Mouse (Mus musculus): ENCODE results near the gene Ppfibp1. TPM values are rescaled to one million over a fixed set of nuclear protein-coding genes. Genes with fewer than 3 reads are reported as not detected.

Ppfibp1 gene
- total RNA-seq, 2 experiments from 2014 or later: 43.5 to 49.8 TPM

DNA sequence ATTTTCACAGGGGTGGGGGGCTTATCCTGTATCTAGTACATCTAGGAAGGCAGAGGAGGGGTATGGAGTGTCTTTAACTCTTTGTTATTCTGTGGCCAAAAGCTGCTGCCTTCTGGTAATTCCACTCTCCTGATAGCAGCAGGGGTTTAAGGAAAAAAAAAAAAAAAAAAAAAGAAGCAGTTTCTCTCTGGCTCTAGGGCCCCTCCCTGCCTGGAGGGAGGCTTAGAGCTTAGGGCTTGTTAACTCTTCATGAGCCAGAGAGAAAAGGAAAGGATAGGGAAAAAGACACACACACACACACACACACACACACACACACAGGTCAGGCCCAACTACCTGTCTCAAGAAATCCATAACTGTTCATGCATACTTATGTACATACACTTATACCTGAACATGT is 85.5 kb downstream of the Ppfibp1 start:
- intact Hi-C loops (cut with DNase I; ENCODE audit: low total_unique reads): no loop called here
- no peak for DNase-seq

DNA sequence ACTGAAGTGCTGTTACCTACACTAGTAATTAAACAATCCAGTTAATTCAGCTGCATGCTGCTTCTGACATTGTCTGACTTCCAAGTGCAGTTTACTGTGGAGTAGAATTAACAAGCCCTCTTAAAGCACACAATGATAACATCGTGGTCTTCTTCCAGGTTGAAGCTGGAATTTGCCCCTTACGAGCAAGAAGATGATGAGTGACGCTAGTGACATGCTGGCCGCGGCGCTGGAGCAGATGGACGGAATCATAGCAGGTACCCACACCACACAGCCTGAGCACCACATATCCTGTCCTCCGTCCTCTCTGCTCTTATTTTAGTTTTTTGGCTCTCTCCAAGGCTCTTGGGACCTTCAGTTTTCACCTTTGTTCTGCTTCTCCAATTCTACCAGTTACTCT is 88.2 kb downstream of the Ppfibp1 start:
- intact Hi-C loops (cut with DNase I; ENCODE audit: low total_unique reads): loop anchor here (5.0 kb wide), 1 partner anchor 144 kb away; no protein-coding TSS in a partner anchor
- no peak for DNase-seq

DNA sequence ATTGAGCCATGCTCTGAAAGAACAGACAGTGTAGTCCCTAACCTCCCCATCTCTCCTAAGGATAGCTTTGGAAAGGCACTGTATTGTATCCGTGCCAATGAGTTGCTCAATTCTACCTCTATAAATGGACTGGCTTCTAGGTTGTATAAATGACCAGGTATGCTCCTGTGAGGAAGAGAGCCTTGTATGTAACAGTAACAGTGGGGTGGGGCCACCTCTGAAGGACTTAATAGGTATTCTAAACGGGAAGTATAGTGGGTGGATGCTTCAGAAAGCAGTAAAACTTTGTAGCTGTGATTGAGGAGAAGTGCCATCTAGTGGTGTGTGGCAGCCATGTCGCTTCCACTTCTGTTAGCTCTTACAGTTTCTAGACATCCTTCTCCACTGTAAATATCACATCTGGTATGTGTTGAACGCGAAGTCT is 90.4 kb downstream of the Ppfibp1 start:
- no peak for DNase-seq
- intact Hi-C loops (cut with DNase I; ENCODE audit: low total_unique reads): loop anchor here (5.0 kb wide), 1 partner anchor 146 kb away; no protein-coding TSS in a partner anchor

DNA sequence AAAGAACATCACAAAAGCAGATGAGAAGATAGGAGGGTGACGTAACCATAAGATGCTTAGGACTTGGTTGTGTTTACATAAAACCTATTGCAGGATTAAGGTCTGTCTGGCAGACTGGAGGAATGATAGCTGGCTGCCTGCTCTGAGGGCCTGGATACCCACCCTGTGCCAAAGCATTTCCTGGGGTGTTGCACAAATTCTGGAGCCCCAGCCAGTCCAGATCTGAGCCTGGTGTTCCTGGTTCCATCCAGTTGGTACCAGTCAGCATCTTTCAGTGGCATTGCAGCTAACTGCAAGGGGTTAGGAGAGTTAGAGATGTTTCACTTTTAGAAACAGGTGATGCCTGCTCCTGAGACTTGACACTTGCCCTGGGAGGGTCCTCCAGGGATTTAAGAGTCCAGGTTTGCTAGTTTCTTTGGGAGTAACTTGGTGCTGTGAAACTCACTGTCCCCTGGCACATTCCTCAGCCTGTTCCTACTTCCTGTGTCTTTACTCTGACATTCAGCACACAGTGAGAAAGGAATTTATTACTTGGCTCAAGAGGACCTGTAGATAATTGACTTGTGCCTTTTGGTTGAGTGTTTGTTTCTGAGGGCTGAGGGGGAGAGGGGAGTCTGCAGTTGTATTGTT is 90.9 kb downstream of the Ppfibp1 start:
- no peak for DNase-seq
- intact Hi-C loops (cut with DNase I; ENCODE audit: low total_unique reads): loop anchor here (5.0 kb wide), 1 partner anchor 147 kb away; no protein-coding TSS in a partner anchor

DNA sequence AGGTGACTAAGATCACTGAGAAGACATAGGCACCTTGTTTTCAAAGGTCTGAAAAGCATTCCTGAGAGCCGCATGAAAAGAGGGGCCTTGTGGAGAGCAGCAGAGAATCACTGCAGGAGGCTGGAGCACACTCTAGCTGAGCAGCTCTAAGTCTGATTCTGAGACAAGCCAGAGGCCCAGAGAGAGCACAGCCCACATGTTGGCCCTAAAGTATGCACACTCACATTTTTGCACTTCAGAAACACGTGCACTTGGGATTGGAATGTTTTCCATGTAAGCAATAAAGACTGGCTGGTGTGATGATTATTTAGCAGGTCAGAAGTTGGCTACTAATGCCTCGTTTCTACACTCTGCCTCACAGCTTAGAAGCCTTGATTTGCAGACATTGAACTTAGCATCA is 91.7 kb downstream of the Ppfibp1 start:
- intact Hi-C loops (cut with DNase I; ENCODE audit: low total_unique reads): loop anchor here (5.0 kb wide), 1 partner anchor 148 kb away; no protein-coding TSS in a partner anchor
- no peak for DNase-seq

DNA sequence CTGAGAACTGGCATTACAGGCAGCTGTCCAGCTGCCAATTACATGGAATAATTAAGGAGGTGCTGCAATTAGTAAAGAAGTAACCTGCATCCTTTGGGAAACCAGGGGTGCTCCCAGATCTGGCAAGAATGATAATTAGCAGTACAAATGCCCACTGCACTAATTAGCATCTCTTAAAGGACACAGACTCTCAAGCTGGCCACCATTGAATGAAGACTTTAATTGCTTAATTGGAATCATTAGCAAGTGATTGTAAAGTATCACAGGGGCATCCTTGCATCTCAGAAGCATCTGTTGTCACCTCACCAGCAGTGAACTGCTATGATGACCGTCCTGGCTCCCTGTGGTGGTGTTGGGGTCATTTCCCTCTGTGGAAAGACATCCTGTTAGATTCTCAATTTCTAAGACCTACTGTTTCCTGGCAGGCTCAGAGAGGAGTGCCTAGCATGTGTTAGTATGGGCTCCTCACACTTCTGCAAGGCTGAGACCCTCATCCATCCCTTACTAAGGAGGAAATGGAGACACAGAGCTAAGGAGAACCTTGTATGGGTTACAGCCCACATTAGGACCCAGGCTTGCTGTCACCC is 93.1 kb downstream of the Ppfibp1 start:
- intact Hi-C loops (cut with DNase I; ENCODE audit: low total_unique reads): no loop called here
- no peak for DNase-seq

DNA sequence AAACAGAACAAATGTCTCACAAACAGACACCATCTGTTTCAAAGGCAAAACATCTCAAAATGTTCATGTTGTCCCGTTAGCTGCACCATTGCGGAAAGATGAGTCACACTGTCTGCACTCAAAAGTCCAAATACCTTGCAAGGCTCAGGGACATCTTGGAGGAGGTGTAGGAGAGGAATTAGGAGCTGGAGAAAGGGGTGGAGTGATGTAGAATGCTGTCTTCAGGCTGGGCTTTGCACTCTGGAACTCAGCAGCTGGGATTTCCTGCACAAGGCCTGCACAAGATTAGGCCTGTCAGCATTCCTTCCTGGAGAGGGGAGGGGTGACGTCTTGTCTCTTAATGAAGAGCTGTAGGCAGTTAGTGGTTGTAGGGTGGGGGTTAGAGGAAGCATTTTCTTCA is 96.3 kb downstream of the Ppfibp1 start:
- intact Hi-C loops (cut with DNase I; ENCODE audit: low total_unique reads): no loop called here

DNA sequence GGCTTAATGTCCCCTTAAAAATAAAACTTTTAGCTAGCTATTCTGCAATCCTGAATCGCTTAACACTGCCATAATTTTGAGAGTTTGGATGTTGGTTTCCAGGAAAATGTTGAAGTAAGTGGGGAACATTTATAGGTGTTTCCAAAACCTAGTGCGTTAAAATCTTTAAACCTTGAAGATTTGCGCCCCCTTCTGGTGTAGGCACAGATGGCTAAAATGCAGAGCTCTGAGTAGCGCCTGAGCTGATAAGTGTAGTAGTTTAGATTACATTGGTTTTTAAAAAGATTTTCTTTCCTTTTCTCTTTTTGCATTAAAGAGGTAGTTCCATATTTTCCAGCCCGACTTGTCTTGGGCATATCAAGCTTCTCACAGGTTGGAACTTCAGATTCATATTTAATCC is 105.9 kb downstream of the Ppfibp1 start:
- intact Hi-C loops (cut with DNase I; ENCODE audit: low total_unique reads): loop anchor here (5.0 kb wide), 1 partner anchor 162 kb away; no protein-coding TSS in a partner anchor
- DNase-seq: peak; percentile 37

More for the DNA sequence above, 96.3 kb downstream of the Ppfibp1 start:
- no peak for DNase-seq

DNA sequence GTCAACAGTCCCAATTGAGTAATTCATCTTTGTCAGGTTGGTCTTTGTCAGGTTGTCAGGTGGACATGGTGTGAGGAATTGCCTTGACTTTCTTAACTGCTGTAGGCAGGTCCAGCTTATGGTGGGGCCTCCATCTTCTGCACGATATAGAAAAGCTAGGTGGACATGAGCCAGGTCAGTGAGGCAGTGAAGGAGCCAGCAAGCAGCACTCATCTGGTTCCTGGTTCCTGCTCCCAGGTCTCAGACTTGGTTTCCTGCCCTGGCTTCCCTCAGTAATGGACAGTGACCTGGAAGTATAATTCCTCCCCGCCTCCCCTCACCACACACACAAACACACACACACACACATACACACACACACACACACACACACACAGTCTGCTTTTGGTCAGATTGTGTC is 107.1 kb downstream of the Ppfibp1 start:
- intact Hi-C loops (cut with DNase I; ENCODE audit: low total_unique reads): no loop called here
- no peak for DNase-seq

DNA sequence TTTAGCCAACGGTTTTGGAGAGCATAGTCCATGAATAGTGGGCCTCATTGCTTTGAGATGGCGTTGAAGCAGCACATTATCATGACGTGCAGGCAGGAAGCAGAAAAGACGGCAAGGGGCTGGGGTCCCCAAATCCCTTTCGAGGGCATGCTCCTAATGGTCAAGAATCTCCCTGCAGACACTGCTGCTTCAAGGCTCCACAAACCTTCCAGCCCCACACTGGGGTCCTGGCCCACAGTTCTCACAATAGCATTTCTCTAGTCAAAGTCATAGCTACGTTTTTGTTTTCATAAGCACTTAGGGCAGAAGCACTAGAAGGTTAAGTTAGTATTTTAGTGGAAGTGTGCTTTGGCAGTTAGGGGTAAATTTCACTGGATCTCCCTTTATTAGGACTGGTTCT is 107.6 kb downstream of the Ppfibp1 start:
- no peak for DNase-seq
- intact Hi-C loops (cut with DNase I; ENCODE audit: low total_unique reads): no loop called here

DNA sequence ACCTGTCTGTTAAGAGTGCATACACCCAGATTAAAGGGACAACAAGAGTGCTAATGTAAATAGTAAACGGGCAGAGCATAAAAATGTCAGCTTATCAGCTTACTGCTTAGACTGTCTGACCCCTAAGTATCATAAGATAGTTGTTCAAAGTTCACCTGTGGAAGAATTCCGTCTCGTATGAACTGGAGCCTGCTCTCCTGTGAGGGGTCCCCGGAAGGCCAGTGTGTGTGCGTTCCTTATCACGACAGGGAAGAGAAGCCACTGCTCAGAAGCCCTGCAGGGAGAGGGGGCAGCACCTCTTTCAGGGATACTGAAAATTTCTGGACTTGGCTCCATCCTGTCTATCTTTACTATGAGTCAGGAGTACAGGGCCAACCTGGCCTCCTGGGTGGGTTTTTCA is 108.7 kb downstream of the Ppfibp1 start:
- intact Hi-C loops (cut with DNase I; ENCODE audit: low total_unique reads): no loop called here
- no peak for DNase-seq

DNA sequence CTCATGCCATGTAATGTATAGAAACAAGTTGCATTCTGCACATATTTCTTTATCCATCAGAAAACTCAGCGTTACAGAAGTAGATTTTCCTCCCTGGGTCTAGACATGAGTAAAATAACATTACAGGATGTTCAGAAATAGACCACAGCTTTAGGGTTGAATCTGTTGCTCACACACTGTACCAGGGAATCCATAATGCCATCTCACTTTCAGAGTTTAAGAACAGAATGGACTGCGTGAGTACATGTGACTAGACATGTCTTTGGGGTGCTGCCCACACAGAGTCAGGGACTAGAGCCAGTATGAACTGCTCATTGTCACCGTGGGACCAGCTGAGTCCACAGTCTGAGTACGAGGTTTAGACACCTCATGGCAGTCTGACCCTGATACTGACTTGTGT is 110.4 kb downstream of the Ppfibp1 start:
- no peak for DNase-seq
- intact Hi-C loops (cut with DNase I; ENCODE audit: low total_unique reads): no loop called here

DNA sequence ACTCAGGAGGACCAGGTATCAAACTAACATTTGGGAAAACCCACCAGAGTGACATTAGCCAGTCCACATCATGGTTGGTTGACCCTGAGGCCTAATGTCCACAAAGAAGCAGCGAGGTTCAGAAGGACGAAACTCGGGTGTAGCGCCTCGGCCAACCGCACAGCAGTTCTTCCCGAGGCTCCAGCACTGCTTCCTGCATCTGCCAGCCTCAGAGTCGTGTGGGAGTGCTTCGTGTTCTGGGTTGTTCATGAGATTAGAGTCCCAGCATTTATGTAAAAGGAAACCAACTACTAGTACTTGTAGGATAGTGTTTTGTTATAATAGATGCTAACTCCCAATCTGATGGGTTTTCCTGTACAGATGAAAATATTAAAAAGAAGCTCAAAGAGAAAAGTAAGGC is 111.0 kb downstream of the Ppfibp1 start:
- intact Hi-C loops (cut with DNase I; ENCODE audit: low total_unique reads): no loop called here
- DNase-seq: no peak

DNA sequence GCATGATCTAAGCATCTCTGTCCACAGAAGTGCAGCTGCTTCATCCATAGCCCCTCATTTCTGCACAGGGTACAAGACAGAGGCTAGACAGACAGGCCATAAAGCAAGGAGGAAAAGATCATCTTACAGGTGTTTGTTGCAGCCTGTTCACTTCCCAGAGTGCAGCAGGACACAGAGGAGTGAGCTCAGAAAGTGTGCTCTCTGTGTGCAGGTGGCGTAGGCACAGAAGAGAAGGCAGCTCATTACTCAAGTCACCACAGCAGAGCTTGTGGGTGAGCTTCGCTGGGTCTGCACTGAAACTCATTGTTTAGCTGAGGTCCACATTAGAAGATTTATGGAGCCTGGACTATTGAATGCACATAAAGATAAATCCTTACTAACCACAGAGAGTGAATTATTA is 111.5 kb downstream of the Ppfibp1 start:
- intact Hi-C loops (cut with DNase I; ENCODE audit: low total_unique reads): no loop called here
- DNase-seq: no peak

DNA sequence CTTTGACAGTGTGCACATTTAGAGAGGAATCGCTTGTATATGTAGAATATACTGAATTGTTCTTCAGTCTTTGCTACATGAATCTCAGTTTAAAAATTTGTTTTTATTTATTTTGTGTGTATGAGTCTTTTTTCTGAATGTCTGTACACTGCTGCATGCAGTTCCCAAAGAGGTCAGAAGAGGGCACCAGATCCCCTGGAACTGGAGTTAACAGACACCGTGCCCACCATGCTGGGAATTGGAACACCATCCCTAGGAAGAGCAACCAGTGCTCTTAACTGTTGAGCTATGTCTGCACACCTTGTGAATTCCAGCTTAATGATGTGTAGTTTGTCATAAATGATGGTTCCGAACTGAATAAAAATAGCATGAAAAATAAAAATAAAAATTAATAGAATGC is 119.9 kb downstream of the Ppfibp1 start:
- intact Hi-C loops (cut with DNase I; ENCODE audit: low total_unique reads): no loop called here
- DNase-seq: peak; percentile 28

DNA sequence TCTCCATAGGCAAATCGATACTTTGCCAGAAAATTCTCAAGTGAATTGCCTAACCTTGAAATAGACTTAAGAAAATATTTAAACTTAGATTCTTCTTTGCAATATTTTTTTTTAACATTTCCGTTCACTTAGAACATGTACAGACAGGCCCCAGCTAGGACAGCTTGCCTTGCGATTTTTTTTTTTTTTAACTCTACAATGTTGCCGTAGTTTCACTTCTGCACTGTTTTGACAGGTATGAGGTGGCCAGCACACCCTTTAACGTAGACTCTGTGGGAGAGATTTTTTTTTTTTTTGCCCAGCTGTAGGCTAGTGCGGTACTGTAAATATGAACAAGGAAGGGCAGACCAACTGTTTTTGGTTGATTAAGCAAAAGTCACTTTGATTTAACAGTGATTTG is 122.1 kb downstream of the Ppfibp1 start:
- intact Hi-C loops (cut with DNase I; ENCODE audit: low total_unique reads): loop anchor here (10.0 kb wide), 2 partner anchors 94 to 234 kb away; no protein-coding TSS in a partner anchor
- DNase-seq: no peak

DNA sequence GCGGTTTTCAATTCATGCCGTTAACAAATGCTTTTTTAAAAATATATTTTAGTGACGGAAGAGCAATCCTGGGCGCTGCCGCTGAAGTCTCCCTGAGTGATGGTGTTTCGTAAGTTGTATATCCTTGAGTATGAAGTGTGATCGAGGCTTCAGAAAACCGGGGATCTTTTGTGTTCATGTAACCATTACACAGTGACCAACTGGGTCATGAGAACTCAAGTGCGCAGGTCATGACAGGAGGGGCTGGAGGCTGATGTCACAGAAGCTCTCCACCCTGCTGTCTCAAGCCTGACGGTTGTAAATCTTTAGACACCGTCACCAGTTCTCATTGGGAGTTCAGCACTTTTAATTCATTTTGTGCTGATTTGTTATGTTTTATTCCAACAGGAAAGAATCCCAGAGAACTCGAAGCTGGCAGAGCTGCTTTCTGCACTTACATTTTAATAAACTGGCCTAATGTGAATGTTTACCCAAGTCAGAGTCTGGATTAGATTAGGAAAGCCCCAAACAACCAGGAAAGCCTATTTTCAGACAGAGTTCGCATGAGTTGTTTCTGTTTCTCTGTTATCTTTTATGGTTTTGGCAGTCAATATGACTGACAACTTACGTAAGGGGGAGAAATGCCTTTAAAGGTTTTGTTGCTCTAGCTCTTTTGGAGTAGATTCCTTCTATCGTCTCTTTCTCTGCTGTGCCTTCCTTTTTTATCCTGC is 122.7 kb downstream of the Ppfibp1 start:
- intact Hi-C loops (cut with DNase I; ENCODE audit: low total_unique reads): loop anchor here (10.0 kb wide), 2 partner anchors 94 to 234 kb away; no protein-coding TSS in a partner anchor
- DNase-seq: no peak

DNA sequence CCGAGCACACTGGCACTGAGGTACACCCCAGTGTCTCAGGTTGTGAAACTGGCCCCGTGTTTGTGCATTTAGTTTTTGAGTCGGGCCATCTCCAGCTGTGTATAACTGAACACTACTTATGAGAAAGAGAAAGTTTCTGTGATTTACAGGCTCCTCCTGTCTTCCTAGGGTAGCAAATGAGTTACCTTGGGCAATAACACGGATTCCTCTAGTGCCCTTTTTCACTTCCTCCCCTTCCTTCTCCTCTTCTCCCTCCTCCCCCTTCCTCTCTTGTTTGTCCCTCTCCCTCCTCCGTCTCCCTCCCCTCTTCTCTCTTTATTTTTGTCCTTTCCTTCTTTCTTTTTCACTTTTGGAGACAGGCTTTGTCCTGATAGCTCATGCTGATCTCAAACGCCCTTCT is 123.3 kb downstream of the Ppfibp1 start:
- DNase-seq: no peak
- intact Hi-C loops (cut with DNase I; ENCODE audit: low total_unique reads): loop anchor here (10.0 kb wide), 2 partner anchors 93 to 233 kb away; no protein-coding TSS in a partner anchor

DNA sequence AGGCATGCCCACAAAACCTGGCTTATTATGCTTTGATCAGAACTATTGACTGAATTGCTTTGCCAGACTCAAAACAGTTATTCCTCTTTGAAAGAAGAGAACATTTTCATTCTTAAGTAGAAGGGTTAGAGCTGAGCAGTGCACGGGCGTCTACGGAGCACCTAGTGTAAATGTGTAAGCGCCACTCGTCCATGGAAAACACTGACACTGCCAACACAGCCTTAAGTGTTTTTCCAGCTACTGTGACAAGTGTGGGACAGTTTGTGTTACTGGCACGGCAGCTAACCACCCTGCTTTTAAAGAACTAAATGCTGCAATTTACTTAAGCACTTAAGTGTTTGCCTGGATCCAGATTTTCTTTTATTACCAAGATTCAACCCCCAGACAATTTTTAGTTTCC is 123.7 kb downstream of the Ppfibp1 start:
- intact Hi-C loops (cut with DNase I; ENCODE audit: low total_unique reads): loop anchor here (10.0 kb wide), 2 partner anchors 93 to 233 kb away; no protein-coding TSS in a partner anchor
- no peak for DNase-seq

DNA sequence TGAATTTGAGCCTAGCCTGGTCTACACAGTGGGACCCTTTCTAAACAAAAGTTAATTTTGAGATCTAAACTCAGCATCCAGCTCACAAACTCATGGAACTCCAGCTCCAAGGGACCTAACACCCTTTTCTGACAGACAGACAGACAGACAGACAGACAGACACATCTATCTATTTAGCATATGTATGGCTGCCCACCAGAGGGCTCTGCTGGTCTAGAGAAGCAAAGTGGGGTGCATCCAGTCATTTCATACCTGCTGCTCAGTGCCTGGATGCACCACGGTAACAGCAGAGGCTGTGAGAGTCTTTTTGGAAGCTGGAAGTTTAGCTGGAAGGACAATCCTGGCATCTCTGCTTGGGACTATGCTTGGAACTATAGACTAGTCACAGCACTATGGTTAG is 125.3 kb downstream of the Ppfibp1 start:
- DNase-seq: no peak
- intact Hi-C loops (cut with DNase I; ENCODE audit: low total_unique reads): loop anchor here (10.0 kb wide), 2 partner anchors 91 to 231 kb away; no protein-coding TSS in a partner anchor

Data from gastrocnemius, postnatal 14 days (tissue).